Mouse (Mus musculus): ENCODE data around the gene Spaca3.

The Spaca3 gene

GRCm38 (mm10) chr11:80862941-80863340 is 4.8 kb downstream of the Spaca3 start:
- DNase-seq (ENCODE audit: extremely low read depth, low read depth, low spot score) = no peak

- DNase-seq (ENCODE audit: extremely low read depth, low read depth, low spot score) = no peak
Observed at GRCm38 (mm10) chr11:80868039-80868438, 9.9 kb downstream of the Spaca3 start.

GRCm38 (mm10) chr11:80872509-80873474 is 14.6 kb downstream of the Spaca3 start:
- no peak for DNase-seq (ENCODE audit: extremely low read depth, low read depth, low spot score)

GRCm38 (mm10) chr11:80877131-80877651 is 19.0 kb downstream of the Spaca3 start:
- DNase-seq (ENCODE audit: extremely low read depth, low read depth, low spot score) = no peak

GRCm38 (mm10) chr11:80878026-80878425 is 19.9 kb downstream of the Spaca3 start:
- DNase-seq (ENCODE audit: extremely low read depth, low read depth, low spot score) = no peak

GRCm38 (mm10) chr11:80882229-80882810 is 24.2 kb downstream of the Spaca3 start:
- no peak for DNase-seq (ENCODE audit: extremely low read depth, low read depth, low spot score)

GRCm38 (mm10) chr11:80884521-80885231 is 26.5 kb downstream of the Spaca3 start:
- no peak for DNase-seq (ENCODE audit: extremely low read depth, low read depth, low spot score)

GRCm38 (mm10) chr11:80886365-80886764 is 28.2 kb downstream of the Spaca3 start:
- DNase-seq (ENCODE audit: extremely low read depth, low read depth, low spot score) = no peak

GRCm38 (mm10) chr11:80887021-80887420 is 28.9 kb downstream of the Spaca3 start:
- peak; percentile 37 for DNase-seq (ENCODE audit: extremely low read depth, low read depth, low spot score)

- no peak for DNase-seq (ENCODE audit: extremely low read depth, low read depth, low spot score)
Observed at GRCm38 (mm10) chr11:80889336-80890063, 31.3 kb downstream of the Spaca3 start.

- no peak for DNase-seq (ENCODE audit: extremely low read depth, low read depth, low spot score)
Observed at GRCm38 (mm10) chr11:80895853-80896252, 37.7 kb downstream of the Spaca3 start.

- DNase-seq (ENCODE audit: extremely low read depth, low read depth, low spot score) = no peak
Observed at GRCm38 (mm10) chr11:80900555-80900954, 42.4 kb downstream of the Spaca3 start.

GRCm38 (mm10) chr11:80902664-80903063 is 44.5 kb downstream of the Spaca3 start:
- DNase-seq (ENCODE audit: extremely low read depth, low read depth, low spot score) = no peak

- no peak for DNase-seq (ENCODE audit: extremely low read depth, low read depth, low spot score)
Observed at GRCm38 (mm10) chr11:80903426-80903825, 45.3 kb downstream of the Spaca3 start.

GRCm38 (mm10) chr11:80904559-80904958 is 46.4 kb downstream of the Spaca3 start:
- DNase-seq (ENCODE audit: extremely low read depth, low read depth, low spot score) = no peak

- DNase-seq (ENCODE audit: extremely low read depth, low read depth, low spot score) = no peak
Observed at GRCm38 (mm10) chr11:80906456-80906855, 48.3 kb downstream of the Spaca3 start.

- DNase-seq (ENCODE audit: extremely low read depth, low read depth, low spot score) = no peak
Observed at GRCm38 (mm10) chr11:80907820-80908219, 49.7 kb downstream of the Spaca3 start.

- no peak for DNase-seq (ENCODE audit: extremely low read depth, low read depth, low spot score)
Observed at GRCm38 (mm10) chr11:80912721-80913120, 54.6 kb downstream of the Spaca3 start.

- DNase-seq (ENCODE audit: extremely low read depth, low read depth, low spot score) = no peak
Observed at GRCm38 (mm10) chr11:80913408-80914024, 55.4 kb downstream of the Spaca3 start.

Data from fat pad, adult 2 months (tissue).